Mouse (Mus musculus): ENCODE results near the gene Jhy.

DNA sequence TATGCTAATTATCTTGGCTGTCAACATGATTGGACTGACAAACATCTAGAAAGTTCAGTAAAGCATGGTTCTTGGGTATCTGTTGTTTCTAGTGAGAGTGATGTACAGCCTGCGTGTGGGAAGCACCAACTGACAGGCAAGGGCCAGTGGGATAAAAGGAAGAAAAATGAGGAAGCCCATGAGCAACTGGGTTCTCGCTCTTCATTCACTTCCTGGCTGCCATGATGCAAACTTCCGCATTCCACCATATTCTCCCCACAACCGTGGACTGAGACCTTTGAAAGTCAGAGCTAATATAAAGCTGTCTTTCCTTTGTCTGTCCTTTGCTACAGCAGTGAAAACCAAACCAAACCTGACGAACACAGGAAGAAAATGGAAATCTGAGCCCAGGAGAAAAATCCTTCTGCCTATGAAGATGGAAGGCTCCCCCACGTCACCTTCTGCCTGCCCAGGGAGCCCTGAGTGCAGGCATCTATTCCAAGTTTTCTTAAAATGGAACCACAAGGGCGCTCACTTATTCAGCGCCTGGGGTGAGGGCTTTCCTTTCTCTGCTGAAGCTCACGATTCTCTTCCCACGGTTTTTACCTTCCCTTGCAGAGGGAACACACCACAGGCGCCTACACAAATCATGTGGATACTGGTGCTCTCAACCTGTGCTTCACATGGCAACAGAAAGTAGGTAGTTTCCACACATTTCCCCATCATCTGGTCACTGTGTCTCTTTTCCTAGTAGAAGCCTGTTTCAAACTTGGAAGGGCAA is 10.3 kb upstream of the Jhy start:
- TF ChIP-seq EP300 (IDR thresholded peaks at IDR 0.05; ENCODE audit: low read depth) (no peak), CTCF (IDR thresholded peaks at IDR 0.05; ENCODE audit: low read depth) (no peak)

Measured in heart, postnatal 0 days (tissue).